Mouse (Mus musculus) neural tube, embryonic 13.5 days (tissue): ENCODE measurements around the gene Pde4c. TPM values are rescaled to one million over a fixed set of nuclear protein-coding genes. Genes with fewer than 3 reads are reported as not detected.

Experiments used
- ATAC-seq: fragments of 200-750 bp; cut with Nextera tagmentation; 2 replicates; pipeline ENCODE4 v1.8.0; 2017; ENCODE audit warnings: low read depth, mild to moderate bottlenecking, moderate TSS enrichment, moderate library complexity
- H3K27ac ChIP-seq: fragments of 300-500 bp; sonication (generic); replicated peaks from 2 replicates; pipeline ENCODE4 v1.5.1; 2015; ENCODE audit warnings: moderate library complexity, mild to moderate bottlenecking, inconsistent platforms
- H3K27me3 ChIP-seq: fragments of 300-500 bp; sonication (generic); 2 replicates; pipeline ENCODE4 v1.6.1; 2015; ENCODE audit warnings: mild to moderate bottlenecking, inconsistent platforms
- H3K36me3 ChIP-seq: fragments of 300-500 bp; sonication (generic); 2 replicates; pipeline ENCODE4 v1.6.1; 2015; ENCODE audit warnings: mild to moderate bottlenecking, inconsistent platforms
- H3K4me1 ChIP-seq: fragments of 300-500 bp; sonication (generic); replicated peaks from 2 replicates; pipeline ENCODE4 v1.6.1; 2015; ENCODE audit warnings: inconsistent platforms
- H3K4me2 ChIP-seq: fragments of 300-500 bp; sonication (generic); 2 replicates; pipeline ENCODE4 v1.6.1; 2015; ENCODE audit warnings: inconsistent platforms, mild to moderate bottlenecking, moderate library complexity
- H3K4me3 ChIP-seq: fragments of 300-500 bp; sonication (generic); 2 replicates; pipeline ENCODE4 v1.5.1; 2015; ENCODE audit warnings: mild to moderate bottlenecking, inconsistent platforms
- H3K9ac ChIP-seq: fragments of 300-500 bp; sonication (generic); 2 replicates; pipeline ENCODE4 v1.6.1; 2015; ENCODE audit warnings: moderate library complexity, mild to moderate bottlenecking, inconsistent platforms
- H3K9me3 ChIP-seq: fragments of 300-500 bp; sonication (generic); 2 replicates; pipeline ENCODE4 v1.6.1; 2016; ENCODE audit warnings: inconsistent platforms
- WGBS: fragments of 180-500 bp; shearing (Covaris S2); methylation state at CpG from one replicate; pipeline ENCODE4 v1.1.7; 2015; 5-methylcytosine and 5-hydroxymethylcytosine counted together
- polyA plus RNA-seq: library from polyadenylated mRNA; unstranded; fragments of >200 nt; fragmentation: Nextera tagmentation; extraction: Ambion mirVana; gene quantifications from 2 replicates; pipeline ENCODE4 v1.2.1, GENCODE M21; 2015

Pde4c gene
- polyA plus RNA-seq, 1 experiment from 2014 or later, result 0.18 TPM

DNA sequence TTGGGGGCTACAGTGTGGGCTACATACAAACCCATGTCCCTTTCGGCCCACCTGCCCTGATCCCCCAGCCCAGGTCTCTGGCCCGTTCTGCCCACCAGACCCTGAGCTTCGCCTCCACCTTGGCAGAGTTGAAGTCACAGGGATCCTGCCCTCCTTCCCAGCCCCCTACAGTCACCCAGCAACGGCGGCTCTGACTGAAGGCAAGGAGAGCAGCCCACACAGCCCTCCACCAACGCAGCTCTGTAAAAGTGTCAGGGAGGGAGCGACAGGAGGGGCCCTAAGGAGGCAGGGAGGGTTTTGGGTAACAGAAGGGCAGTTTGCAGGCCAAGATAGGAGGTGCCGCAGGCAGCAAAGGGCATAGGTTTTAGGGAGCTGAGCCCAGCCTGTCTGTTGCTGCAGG lies 67.3 kb downstream of the Pde4c start:
- no peaks in the 10 kb centered on the region for H3K9me3 ChIP-seq
- no peak for ATAC-seq
- 67% methylated on average over 8 of the region's 8 CpGs for WGBS
- peak overlapping the region; percentile 77 for H3K4me2 ChIP-seq
- peaks cover 31% of the 10 kb centered on the region for H3K4me1 ChIP-seq
- no peak overlapping the region for H3K27ac ChIP-seq
- peak overlapping the region; percentile 92 for H3K9ac ChIP-seq
- peak overlapping the region; percentile 65; the same call in 1 of the 2 replicates for H3K4me3 ChIP-seq
- peaks cover 11% of the 10 kb centered on the region; the same call in 1 of the 2 replicates for H3K27me3 ChIP-seq
- H3K36me3 ChIP-seq, result peaks cover 37% of the 10 kb centered on the region

DNA sequence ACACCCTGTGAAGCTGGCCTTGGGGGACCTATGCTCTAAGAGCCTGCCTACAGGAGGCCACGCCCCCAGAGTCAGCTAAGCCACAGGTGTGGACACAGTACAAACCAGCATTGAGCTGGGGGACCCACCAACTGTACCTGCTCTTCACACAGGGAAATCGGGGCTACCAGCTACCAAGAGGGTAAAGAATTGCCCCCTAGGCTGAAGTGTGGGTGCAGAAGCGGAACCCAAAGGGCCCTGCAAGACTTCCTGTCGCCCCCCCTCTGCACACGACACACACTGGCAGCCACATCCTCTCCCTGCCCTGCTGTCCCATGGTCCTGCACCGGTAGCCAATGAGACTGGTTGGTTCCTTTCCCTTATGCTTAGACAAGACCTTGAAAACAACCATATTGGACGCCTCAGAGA lies 67.8 kb downstream of the Pde4c start:
- no peaks in the 10 kb centered on the region for H3K9me3 ChIP-seq
- ATAC-seq, result no peak
- H3K4me2 ChIP-seq, result peak overlapping the region; percentile 77
- WGBS, result 88% methylated on average over 7 of the region's 7 CpGs
- no peak overlapping the region for H3K27ac ChIP-seq
- peak overlapping the region; percentile 92 for H3K9ac ChIP-seq
- peaks cover 32% of the 10 kb centered on the region for H3K36me3 ChIP-seq
- peak overlapping the region; percentile 65 for H3K4me3 ChIP-seq
- peaks cover 31% of the 10 kb centered on the region for H3K4me1 ChIP-seq
- H3K27me3 ChIP-seq, result peaks cover 11% of the 10 kb centered on the region; the same call in 1 of the 2 replicates

GRCm38 (mm10) chr8:70791975-70792691 lies 68.6 kb downstream of the Pde4c start:
- H3K4me1 ChIP-seq, result peaks cover 37% of the 10 kb centered on the region
- H3K27ac ChIP-seq, result peak overlapping the region; percentile 91
- H3K27me3 ChIP-seq, result peaks cover 11% of the 10 kb centered on the region; the same call in 1 of the 2 replicates
- peaks cover 24% of the 10 kb centered on the region for H3K36me3 ChIP-seq
- WGBS, result 6% methylated on average over 57 of the region's 58 CpGs
- peak overlapping the region; percentile 77 for H3K4me2 ChIP-seq
- peak overlapping the region; percentile 65 for H3K4me3 ChIP-seq
- peak; percentile 87 for ATAC-seq
- peak overlapping the region; percentile 92 for H3K9ac ChIP-seq
- no peaks in the 10 kb centered on the region for H3K9me3 ChIP-seq

DNA sequence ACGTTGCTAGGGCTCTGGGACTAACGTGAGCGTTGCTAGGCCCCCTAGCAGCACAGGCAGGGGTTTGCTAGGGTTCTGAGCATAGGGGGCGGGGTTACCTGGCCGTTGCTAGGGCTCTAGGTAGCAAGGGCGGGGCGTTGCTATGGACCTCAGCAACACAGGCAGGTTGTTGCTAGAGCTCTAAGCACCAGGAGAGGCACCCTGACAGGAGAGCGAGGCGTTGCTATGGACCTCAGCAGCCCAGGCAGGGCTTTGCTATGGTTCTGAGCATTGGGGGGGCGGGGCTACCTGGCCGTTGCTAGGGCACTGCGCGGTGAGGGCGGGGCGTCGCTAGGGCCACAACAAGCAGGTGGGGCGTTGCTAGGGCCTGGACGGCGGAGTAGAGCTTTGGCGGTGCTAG lies 69.2 kb downstream of the Pde4c start:
- Histone ChIP-seq H3K4me2 (peak overlapping the region; percentile 77), H3K4me3 (peak overlapping the region; percentile 65), H3K27ac (peak overlapping the region; percentile 91), H3K9ac (peak overlapping the region; percentile 92), H3K9me3 (no peaks in the 10 kb centered on the region), H3K27me3 (peaks cover 11% of the 10 kb centered on the region; the same call in 1 of the 2 replicates), H3K36me3 (peaks cover 18% of the 10 kb centered on the region; the same call in 1 of the 2 replicates), H3K4me1 (peaks cover 40% of the 10 kb centered on the region)
- under 1% methylated on average over 20 of the region's 20 CpGs for WGBS
- ATAC-seq, result peak; percentile 44

GRCm38 (mm10) chr8:70794215-70794614 lies 70.7 kb downstream of the Pde4c start:
- H3K9ac ChIP-seq, result no peak overlapping the region
- H3K4me2 ChIP-seq, result no peak overlapping the region
- WGBS, result 82% methylated on average over 2 of the region's 2 CpGs
- H3K4me1 ChIP-seq, result peaks cover 50% of the 10 kb centered on the region
- no peak for ATAC-seq
- peaks cover 4% of the 10 kb centered on the region; the same call in 1 of the 2 replicates for H3K36me3 ChIP-seq
- H3K27me3 ChIP-seq, result peaks cover 17% of the 10 kb centered on the region
- no peak overlapping the region for H3K4me3 ChIP-seq
- H3K27ac ChIP-seq, result no peak overlapping the region
- no peaks in the 10 kb centered on the region for H3K9me3 ChIP-seq

- H3K27me3 ChIP-seq, result peaks cover 29% of the 10 kb centered on the region
Measured at GRCm38 (mm10) chr8:70795370-70795769, 71.8 kb downstream of the Pde4c start.

DNA sequence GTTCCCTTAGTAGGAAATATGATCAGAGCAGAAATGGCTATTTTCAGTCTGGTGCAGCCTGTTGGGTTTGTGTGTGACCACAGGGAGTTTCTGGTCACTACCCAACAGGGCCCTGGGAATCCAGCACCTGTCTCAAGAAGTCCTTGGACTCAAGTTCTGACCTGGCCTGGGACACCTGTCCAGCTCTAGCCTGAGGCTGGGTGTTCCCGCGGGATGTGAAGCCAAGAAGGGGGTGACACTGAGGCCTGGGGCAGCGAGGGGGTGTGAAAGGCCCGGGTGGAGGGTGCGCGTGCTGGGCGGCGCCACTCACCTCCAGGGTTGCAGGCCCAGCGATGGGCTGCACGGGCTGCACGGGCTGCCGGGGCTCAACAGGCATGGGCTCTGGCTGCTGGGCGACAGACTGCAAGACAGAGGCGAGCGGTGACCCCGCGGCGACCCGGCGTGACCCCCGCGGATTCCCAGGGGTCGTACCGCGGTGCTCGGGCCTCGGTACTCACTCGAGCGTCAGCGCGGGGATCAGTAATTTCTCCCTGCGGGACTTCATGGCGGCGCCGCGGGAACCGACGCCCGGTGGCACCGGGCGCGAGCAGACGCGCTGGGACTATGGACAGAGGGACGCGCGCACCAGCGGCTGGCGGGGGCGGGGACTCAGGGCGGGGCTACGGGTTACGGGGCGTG lies 73.0 kb downstream of the Pde4c start:
- Histone ChIP-seq H3K9me3 (no peaks in the 10 kb centered on the region), H3K36me3 (no peaks in the 10 kb centered on the region), H3K27ac (no peak overlapping the region; the same call in 1 of the 2 replicates), H3K4me1 (peaks cover 45% of the 10 kb centered on the region), H3K4me2 (peak overlapping the region; percentile 87), H3K9ac (peak overlapping the region; percentile 70), H3K27me3 (peaks cover 37% of the 10 kb centered on the region), H3K4me3 (peak overlapping the region; percentile 46)
- ATAC-seq, result peak; percentile 7; the same call in 1 of the 2 replicates
- WGBS, result 1% methylated on average over 54 of the region's 54 CpGs

More at GRCm38 (mm10) chr8:70795370-70795769, 71.8 kb downstream of the Pde4c start:
- Histone ChIP-seq H3K36me3 (no peaks in the 10 kb centered on the region), H3K9me3 (no peaks in the 10 kb centered on the region), H3K9ac (no peak overlapping the region), H3K4me3 (no peak overlapping the region), H3K4me1 (peaks cover 49% of the 10 kb centered on the region), H3K4me2 (no peak overlapping the region), H3K27ac (no peak overlapping the region)
- WGBS, result 92% methylated on average over 2 of the region's 2 CpGs
- no peak for ATAC-seq

DNA sequence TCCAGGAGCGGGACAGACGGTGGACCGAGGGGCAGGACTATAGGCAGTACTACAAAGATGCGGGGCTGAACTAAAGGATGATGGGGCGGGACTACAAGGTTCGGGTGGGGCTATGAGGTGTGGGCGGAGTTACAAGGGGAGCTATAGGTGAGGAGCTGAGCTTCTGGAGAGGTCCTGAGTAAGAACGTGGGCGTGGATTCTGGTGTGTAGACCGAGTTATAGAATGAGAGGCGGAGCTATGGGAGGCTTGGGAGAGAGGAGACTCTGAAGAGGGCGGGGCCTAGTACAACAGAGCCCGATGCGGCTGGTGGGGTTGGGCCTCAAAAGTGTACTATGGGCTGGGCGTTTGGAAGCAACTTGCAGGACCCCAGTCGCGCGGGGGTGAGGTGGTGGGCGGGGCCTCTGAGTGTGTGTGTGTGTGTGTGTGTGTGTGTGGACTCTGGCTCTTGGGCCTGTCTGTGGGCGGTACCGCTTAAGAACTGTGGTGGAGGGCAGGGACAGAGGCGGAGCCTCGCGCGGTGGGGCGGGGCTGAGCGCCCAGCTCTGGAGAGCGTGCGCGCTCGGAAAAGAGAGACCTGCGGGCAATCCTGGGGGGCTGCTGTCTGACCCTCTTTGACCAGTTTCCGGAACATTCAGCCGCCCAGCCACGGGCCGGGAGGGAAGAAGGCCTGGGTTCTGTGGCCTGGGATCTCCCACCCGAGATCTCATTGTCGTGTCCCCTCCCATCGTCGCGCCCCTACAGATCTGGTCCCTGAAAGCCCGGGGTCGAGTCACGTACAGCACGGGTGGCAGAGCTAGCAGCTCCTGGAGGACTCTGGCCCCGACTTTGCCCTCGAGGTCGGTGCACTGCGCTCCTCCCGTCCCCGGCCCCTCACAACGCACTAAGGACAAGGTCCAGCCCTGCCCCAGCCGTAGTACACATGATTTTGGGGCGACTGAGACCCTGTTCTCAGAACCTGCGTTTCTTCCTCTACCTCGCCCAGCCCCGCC lies 73.9 kb downstream of the Pde4c start:
- Histone ChIP-seq H3K4me3 (peak overlapping the region; percentile 46), H3K9me3 (no peaks in the 10 kb centered on the region), H3K9ac (peak overlapping the region; percentile 70), H3K4me2 (peak overlapping the region; percentile 87), H3K27ac (peak overlapping the region; percentile 42; the same call in 1 of the 2 replicates), H3K27me3 (peaks cover 45% of the 10 kb centered on the region), H3K4me1 (peaks cover 39% of the 10 kb centered on the region), H3K36me3 (no peaks in the 10 kb centered on the region)
- peak; percentile 84 for ATAC-seq
- under 1% methylated on average over 57 of the region's 57 CpGs for WGBS

GRCm38 (mm10) chr8:70798281-70798680 lies 74.8 kb downstream of the Pde4c start:
- Histone ChIP-seq H3K4me1 (peaks cover 30% of the 10 kb centered on the region), H3K4me2 (peak overlapping the region; percentile 87), H3K27ac (no peak overlapping the region), H3K9ac (peak overlapping the region; percentile 70; the same call in 1 of the 2 replicates), H3K4me3 (peak overlapping the region; percentile 46), H3K27me3 (peaks cover 54% of the 10 kb centered on the region), H3K9me3 (no peaks in the 10 kb centered on the region), H3K36me3 (no peaks in the 10 kb centered on the region)
- WGBS, result 16% methylated on average over 15 of the region's 15 CpGs
- no peak for ATAC-seq

DNA sequence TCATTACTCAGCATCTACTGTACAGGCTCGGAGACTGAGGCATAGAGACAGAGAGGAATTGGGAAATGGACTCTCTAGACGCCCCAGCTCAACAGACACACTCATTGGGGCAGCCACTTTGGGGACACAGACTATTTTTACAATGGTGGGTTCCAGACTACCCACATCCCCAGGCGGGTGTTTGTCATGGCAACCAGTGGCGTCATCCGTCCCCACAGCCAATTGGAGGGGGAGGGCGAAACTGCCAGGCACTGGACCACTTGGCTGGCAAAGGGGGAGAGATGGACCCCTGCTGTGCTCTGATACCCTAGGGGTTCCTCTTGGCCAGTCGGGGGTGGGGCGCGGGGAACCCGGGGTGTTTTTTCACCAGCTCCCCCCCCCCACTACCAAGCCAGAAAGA lies 77.1 kb downstream of the Pde4c start:
- H3K36me3 ChIP-seq, result no peaks in the 10 kb centered on the region
- H3K27me3 ChIP-seq, result peaks cover 72% of the 10 kb centered on the region
- H3K4me1 ChIP-seq, result peaks cover 43% of the 10 kb centered on the region
- no peak overlapping the region for H3K4me3 ChIP-seq
- no peak overlapping the region for H3K9ac ChIP-seq
- no peak overlapping the region for H3K27ac ChIP-seq
- no peak overlapping the region for H3K4me2 ChIP-seq
- no peaks in the 10 kb centered on the region for H3K9me3 ChIP-seq
- no peak for ATAC-seq
- WGBS, result 46% methylated on average over 10 of the region's 10 CpGs
